ENCODE assay signal across 17 mouse cellular contexts in the genomic region with DNA sequence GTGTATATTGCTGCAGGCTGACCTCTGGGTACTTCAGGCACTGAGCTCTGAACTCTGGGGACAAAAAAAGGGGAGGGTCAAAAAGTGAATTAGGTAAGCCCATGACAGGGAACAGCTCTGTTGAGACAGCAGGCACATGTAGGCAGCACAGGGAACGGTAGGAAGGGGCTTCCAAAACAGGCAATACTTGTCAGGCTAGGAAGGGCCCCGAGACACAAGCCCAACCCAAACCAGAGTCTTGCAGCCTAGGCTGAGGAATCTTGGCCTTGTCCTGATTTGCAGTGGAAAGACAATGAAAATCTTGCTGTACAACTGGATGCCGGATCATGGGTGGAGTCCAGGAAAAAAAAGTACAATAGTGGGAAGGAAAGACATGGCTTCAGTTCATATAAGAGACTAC.
"Had no signal": no experiment of that assay in that cellular context is flagged by ENCODE, and none has a peak within 500 bp of the region (broad histone marks: within the 10 kb centered on the region; RNA-seq: fewer than 3 reads in every experiment).

No protein-coding gene starts in this region.

- H3K4me1 ChIP-seq: midbrain, embryonic 10.5 days had no signal

- H3K27me3 ChIP-seq: liver, embryonic 13.5 days; neural tube, embryonic 12.5 days; neural tube, embryonic 15.5 days had no signal

- H3K4me2 ChIP-seq: liver, embryonic 13.5 days; neural tube, embryonic 12.5 days; neural tube, embryonic 15.5 days had no signal

- H3K36me3 ChIP-seq: liver, embryonic 13.5 days; midbrain, embryonic 10.5 days; neural tube, embryonic 12.5 days; neural tube, embryonic 15.5 days had no signal

- DNase-seq: kidney, postnatal 25 days; layer of hippocampus, adult 9-11 months; layer of hippocampus, postnatal 36 days; liver, embryonic 13.5 days; lung, adult 2 months; midbrain, embryonic 14.5 days; right cerebral cortex, adult 18-20 months; right cerebral cortex, postnatal 14 days; right cerebral cortex, postnatal 4 days; thymus, postnatal 25 days had no signal

- H3K9ac ChIP-seq: liver, embryonic 13.5 days; neural tube, embryonic 12.5 days; neural tube, embryonic 15.5 days had no signal

- H3K9me3 ChIP-seq: liver, embryonic 13.5 days; megakaryocyte, embryonic 14.5 days; midbrain, embryonic 10.5 days; neural tube, embryonic 12.5 days; neural tube, embryonic 15.5 days had no signal

- H3K4me3 ChIP-seq: layer of hippocampus, adult 2 months; left cerebral cortex, adult 2 months; liver, embryonic 13.5 days; megakaryocyte, embryonic 14.5 days; midbrain, embryonic 10.5 days; neural tube, embryonic 12.5 days; neural tube, embryonic 15.5 days had no signal

- H3K27ac ChIP-seq: kidney, postnatal 0 days; layer of hippocampus, adult 2 months; left cerebral cortex, adult 2 months; liver, embryonic 13.5 days; midbrain, embryonic 10.5 days; neural tube, embryonic 12.5 days; neural tube, embryonic 15.5 days had no signal
